Mouse (Mus musculus): ENCODE results near the gene Dpp6.

The Dpp6 gene

GRCm38 (mm10) chr5:27066837-27067236 is 249.8 kb downstream of the Dpp6 start:
- in situ Hi-C loops (cut with MboI), result no loop called here

DNA sequence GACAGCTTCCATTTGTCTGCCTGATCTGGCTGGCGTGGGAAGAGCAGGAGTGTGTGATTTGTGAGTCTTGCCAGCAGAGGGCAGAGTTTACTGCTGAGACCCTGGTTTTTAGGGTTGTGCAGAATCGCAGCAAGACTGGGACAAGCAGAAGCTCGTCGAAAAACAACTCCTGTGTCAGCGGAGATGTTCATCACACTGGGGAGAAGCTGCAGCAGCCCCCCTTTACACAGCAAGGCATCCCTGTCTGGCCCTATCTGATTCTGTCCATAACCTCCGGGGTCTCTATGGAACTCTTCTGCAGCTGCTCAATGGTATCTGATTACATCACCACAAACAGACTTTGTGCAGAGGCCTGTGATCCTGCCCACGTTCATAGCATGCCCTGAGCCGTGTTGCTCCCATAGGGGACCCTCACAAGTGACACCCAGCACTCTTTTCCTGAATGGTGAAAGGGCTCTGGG is 258.2 kb downstream of the Dpp6 start:
- in situ Hi-C loops (cut with MboI), result no loop called here

- in situ Hi-C loops (cut with MboI), result no loop called here
Observed at GRCm38 (mm10) chr5:27076046-27076445, 259.0 kb downstream of the Dpp6 start.

GRCm38 (mm10) chr5:27077821-27078220 is 260.8 kb downstream of the Dpp6 start:
- in situ Hi-C loops (cut with MboI), result no loop called here

DNA sequence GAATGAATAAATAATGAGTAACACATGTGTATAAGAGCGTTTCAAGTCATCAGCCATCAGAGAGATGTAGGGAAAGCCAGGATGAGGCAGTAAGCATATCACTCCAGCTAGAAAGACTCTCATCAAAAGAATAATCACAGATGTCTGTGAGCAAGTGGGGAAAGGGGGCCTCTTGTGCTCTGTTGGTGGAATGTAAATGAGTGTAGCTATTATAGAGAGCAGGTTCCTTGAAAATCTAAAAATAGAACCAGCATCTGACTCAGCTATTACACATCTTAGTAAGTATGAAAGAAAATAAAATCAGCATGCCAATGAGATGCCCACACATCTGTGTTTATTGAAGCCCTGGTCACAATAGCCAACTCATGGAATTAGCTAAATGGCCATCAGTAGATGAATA is 264.3 kb downstream of the Dpp6 start:
- in situ Hi-C loops (cut with MboI), result no loop called here

DNA sequence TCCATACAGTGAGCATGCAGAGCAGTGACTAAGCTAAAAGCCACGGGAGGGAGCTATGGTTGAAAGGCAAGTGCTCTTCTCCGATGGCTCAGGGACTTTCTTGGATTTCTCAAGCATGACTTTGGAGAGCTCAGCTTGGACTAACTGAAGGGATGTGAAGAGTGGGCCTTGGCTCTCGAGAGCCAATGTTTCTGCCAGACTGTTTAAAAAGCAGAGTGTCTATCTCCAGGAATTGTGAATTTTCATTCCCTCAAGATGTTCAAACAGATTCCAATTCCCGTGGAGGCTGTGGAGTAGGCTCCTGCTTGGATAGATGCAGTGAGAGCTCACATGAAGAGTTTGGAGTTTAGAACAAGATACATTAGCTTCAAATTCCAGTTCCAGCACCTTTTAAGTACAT is 266.8 kb downstream of the Dpp6 start:
- in situ Hi-C loops (cut with MboI), result no loop called here

- in situ Hi-C loops (cut with MboI), result no loop called here
Observed at GRCm38 (mm10) chr5:27108221-27108620, 291.2 kb downstream of the Dpp6 start.

GRCm38 (mm10) chr5:27122479-27122878 is 305.5 kb downstream of the Dpp6 start:
- in situ Hi-C loops (cut with MboI), result no loop called here

DNA sequence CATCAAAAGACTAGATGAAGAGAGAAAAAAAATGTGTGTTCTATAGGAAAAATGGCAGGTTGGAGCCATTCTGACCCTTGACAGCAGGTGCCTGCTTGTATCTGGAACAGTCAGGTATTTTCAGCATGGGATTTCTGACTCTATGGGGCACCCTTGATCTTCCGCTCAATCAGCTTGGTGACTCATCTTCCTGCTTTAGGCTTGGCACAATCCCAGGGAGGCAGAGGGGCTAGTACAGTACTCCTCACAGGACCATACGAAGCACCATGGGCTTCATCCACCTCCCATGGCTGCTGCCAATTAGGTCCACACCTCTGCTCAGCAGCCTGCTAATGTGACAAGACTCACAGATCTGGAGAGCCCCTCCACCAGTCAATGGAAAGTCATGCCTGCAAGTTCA is 305.9 kb downstream of the Dpp6 start:
- in situ Hi-C loops (cut with MboI), result no loop called here

DNA sequence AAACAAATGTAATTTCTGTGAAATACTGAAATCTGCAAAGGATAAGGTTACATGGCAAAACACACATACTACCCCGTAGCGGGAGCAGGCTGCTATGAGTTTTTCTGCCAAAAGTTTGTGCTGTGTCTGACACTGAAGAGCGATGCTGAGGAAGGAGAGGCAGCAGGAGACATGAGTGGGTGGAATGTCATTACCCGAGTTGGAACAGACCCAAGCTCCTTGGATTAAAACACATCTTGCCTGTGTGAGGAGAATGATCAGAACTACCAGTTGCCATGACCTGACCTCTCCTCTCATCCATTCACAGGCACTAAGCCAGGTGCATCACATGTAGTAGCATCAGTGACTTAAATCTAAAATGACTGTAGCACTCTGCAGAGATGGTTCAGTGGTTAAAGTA is 309.0 kb downstream of the Dpp6 start:
- in situ Hi-C loops (cut with MboI), result no loop called here

- in situ Hi-C loops (cut with MboI), result no loop called here
Observed at GRCm38 (mm10) chr5:27133196-27133595, 316.2 kb downstream of the Dpp6 start.

DNA sequence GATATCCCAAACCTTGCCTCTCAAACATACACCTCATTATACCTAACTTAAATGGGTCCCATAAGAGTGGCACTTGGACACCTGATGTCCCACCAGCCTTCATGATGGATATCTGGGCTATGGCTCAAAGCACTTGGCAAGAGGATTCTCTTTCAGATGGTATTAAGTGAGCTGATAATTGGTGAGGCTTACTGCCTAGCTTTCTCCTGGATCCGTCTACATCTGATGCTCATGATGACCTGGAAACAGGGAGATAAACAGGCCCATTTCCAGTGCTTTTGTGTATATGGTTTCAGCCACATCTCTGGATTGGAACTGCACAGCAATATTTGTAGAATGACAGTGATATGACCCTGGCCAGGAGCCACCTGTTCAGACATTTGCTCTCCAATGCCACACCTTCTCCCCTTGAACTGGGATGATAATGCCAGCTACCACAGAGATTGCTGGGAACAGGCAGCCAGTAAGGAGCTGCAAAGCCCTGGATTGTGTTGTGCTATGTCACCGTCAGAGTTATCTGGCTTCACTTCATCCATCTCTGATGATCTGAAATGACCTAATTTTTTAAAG is 317.5 kb downstream of the Dpp6 start:
- in situ Hi-C loops (cut with MboI), result no loop called here

DNA sequence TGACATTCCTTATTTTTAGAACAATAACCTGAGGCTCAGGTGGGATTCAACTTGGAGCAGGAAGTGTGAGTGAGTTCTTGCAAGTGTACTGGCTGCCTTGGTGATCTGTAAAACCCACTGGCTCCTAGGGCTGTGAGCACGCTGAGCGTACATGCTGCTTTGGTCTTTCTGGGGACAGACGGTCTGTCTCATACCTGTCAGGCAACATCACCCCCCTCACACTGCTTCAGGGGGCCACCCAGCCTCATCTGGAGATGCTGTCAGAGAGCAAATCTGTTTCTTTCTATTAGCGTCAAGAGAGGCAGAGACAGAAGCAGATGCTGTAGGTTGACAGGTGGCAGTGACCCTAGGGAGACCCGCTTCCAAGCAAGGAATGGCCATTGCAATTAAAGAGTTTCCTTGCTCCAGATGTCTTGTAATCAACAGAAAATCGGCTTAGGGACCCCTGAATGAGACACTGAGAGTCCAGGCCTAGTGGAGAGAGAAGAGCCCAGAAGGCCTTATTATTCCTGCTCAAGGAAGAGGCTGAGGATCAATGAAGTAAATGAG is 330.5 kb downstream of the Dpp6 start:
- in situ Hi-C loops (cut with MboI), result no loop called here

DNA sequence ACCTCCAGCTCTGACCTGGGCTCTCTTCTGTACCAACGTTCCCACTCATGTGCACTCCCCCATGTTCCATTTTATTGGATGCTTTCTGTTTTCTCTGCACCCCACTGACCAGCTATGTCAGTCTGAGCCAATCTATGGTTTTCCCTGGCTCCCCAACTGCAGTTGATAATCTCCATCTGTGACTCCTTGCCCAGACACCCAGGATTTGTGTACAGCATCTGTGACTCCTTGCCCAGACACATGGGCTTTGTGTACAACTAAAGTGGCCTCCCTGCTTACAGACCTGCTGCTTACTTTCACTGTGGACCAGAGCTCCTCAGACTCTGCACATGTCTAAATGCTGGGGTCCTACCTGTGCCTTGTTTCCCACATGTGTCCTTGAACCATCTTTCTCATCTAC is 334.0 kb downstream of the Dpp6 start:
- in situ Hi-C loops (cut with MboI), result no loop called here

DNA sequence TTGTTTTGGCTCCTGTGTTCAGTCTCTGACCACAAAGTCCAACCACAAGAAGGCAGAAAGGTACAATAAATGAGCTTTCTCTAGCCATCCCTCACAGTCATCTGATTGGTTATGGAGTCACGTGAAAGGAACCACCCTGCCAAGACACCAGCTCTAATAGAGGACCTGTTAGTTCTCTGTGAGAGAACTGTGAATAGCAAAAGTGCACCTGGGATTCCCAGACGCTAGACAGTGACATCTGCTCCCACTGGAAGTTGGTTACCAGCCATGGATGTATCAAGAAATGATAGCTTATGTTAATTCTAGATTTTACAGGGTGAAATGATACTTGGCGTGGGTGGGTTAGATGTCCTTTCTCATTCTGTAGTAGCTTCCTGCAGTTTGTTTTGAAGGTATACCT is 338.7 kb downstream of the Dpp6 start:
- in situ Hi-C loops (cut with MboI), result no loop called here

- in situ Hi-C loops (cut with MboI), result no loop called here
Observed at GRCm38 (mm10) chr5:27156366-27156765, 339.4 kb downstream of the Dpp6 start.

DNA sequence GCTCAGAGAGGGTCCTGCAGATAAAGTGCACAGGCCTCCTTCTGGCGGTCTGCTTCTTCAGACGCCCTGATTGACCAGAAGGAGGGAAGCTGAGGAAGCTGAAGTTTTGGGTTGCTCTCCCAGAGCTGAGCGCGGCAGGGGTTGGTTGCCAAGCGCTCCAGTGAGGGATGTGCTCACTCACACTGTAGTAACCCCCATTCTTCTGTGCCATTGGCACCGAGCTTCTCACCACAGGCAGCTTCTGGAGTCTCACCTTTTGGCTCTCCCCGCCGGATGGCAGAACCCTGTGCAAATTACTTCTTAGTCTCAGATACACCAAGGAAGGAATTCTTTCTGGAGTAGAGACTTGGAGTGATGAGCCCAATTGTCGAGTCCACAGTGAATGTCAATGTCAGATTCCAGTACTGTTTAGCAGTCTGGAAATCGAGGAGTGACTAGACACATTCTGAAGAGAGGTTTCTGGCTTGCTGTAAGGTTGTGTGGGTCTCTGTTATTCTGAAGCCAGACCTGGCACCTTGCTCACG is 344.2 kb downstream of the Dpp6 start:
- in situ Hi-C loops (cut with MboI), result no loop called here

DNA sequence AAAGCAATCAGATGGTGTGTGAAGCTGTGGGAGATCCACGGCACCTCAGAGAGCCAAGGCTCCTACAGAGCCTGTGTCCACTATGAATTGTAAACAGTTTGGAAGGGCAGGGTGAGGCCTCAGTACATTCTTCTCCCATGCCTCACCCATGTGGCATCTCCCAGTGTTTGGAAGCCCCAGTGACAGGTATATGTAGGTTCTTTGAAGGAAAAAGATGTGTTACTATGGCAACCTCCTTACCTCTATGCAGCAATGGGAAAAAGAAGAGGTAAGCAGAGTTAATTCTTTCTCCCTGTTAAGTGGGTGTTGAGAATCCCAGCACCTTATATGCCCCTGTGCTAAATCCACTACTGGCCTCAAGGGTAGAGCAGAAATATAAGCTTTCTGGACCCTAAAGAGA is 351.5 kb downstream of the Dpp6 start:
- in situ Hi-C loops (cut with MboI), result no loop called here

DNA sequence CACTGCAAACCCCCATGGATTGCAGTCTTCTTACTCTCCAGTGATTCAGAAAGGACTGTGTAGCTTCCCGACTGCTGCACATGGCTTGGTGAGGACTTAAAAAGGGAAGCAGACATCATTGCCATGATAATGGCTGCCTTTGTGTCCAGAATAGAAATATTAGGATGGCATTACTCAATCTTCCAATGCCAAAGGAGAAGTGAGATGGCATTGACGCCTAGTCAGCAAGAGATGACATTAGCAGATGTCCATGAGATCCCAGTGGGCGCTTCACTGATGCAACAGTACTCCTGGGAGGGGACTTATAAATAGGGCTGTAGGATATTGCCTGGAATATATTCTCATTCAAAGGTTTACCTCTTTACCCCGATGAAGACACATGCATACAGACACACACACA is 368.0 kb downstream of the Dpp6 start:
- in situ Hi-C loops (cut with MboI), result no loop called here

DNA sequence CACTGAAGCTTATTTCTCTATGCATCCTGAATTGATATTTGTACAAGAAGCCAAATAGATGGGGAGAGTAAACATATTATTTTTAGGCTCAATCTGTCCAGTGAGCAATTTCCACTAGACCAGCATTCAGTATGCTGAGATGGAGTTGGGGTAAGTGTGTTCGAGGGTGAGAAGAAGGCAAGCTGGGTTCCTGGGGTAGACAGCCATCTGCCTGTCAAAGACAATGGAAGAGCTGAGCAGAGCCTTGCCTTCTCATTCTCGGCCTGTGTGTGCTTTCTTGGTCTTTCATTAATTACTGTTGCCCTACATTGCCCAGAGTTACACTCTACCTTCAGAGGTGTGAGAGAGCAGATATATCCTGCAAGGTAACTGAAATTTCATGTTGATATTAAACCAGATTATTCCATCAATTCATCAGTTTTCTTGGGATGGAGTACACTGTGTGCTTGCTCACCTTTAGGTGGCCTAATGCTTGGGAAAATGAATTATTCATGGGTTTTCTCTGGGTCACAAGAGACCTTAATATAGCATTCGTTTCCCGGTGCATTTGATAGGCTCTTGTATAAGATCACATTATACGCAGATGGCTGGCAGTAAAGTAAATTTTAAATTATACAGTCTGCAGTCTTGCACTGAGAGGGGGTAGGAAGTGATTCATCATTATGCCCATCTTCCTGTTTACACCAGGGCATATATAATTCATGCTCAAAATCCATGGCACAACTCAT is 374.4 kb downstream of the Dpp6 start:
- in situ Hi-C loops (cut with MboI), result no loop called here

DNA sequence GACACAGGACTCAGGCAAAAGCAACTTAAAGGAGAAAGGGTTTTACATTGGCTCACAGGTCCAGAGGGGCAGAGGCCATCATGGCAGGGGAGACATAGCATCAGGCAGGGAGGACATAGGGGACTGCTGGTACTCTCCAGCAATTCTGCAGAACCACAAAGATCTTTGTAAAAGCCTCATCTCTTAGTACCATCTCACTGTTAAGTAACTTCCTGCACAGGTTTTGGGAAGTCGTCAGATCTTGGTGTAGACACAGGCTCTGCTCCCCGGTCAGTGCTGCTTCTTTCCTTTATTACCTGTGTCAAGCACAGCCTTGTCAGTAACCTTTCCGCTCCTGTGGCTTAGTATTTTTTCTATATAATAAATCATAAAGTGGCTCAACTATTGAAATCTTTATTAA is 377.2 kb downstream of the Dpp6 start:
- in situ Hi-C loops (cut with MboI), result no loop called here

GRCm38 (mm10) chr5:27194975-27195374 is 378.0 kb downstream of the Dpp6 start:
- in situ Hi-C loops (cut with MboI), result no loop called here

DNA sequence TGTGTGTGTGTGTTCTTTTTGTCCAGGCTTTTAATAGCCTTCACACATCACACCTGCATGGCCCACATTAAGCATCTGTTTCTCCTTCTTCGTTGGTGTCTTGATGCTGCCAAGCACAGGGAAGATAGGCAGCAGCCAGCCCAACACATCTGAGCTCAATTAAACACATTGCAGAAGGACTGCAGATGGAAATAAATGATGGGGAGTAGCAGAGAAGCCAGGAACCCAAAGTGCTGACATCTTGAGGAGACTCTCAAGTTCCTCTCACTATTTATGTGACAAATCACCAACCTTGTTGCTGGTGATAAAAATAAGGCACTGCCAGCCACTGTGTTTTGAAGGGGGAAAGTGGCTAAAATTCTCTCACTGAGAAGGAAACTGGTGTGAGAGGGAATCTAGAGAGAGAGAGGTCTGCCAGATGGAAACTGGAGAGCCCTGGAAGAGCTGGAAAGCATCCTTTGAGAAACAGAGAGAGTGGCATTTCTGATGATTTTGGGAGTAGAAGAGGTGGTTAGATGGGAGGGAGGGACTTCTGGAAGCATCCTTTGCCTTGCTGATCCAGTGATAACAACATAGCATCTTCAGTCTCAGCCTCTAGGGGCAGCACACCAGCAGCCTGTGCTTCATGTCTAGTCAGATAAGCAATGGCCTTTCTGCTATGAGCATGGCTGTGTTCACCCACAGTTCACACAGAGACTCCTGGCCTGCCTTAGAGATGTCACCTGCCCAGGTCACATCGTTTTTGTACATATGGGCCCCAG is 383.8 kb downstream of the Dpp6 start:
- in situ Hi-C loops (cut with MboI), result no loop called here
